8 mouse cellular contexts compared by ENCODE assay signal in the genomic region with DNA sequence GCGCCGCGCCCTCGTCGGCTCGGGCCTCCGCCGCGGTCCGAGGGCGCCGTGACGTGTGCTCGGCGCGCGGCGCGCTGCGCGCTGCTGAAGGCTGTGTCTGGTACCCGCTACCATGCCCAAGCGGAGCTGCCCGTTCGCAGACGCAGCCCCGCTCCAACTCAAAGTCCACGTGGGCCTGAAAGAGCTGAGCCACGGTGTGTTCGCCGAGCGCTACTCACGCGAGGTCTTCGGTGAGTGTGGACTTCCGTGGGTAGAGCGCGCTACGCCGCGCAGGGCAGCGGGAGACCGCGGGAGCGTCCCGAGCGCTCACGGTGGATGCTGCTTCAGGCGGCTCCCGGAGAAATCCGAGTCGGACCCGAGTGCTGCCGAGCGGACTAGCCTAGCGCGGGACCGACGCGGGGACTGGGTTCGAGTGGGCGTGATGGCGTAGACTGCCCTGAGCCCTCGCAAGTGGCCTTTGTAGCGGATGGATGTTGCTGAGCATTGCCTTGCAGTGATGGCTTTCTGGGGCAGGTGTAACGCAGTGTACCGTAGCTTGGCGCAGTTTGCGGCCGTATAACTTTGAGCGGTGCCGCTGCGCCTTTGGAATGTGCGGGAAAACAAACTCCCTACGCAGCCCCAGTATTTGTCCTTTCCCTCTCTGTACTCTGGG. TPM values are rescaled to one million over a fixed set of nuclear protein-coding genes. Genes with fewer than 3 reads are reported as not detected.
DNase-seq lines count a peak whose midpoint lies in the region; ATAC-seq and TF ChIP-seq lines count a peak whose summit lies in the region.

No protein-coding gene starts in this region.

- H3K36me3 ChIP-seq in forebrain, embryonic 10.5 days (replicated peaks): peaks cover 35% of the 10 kb centered on the region
- H3K36me3 ChIP-seq in kidney, embryonic 16.5 days (ENCODE audit: insufficient read depth, low read length): peaks cover 29% of the 10 kb centered on the region

- H3K4me3 ChIP-seq in bone marrow, adult 2 months (replicated peaks; ENCODE audit: control insufficient read depth, low read depth, low read length): peak overlapping the region; percentile 89
- peak overlapping the region; percentile 73 for H3K4me3 ChIP-seq in forebrain, embryonic 10.5 days
- peak overlapping the region; percentile 62 for H3K4me3 ChIP-seq in kidney, embryonic 16.5 days (ENCODE audit: low read length)

- under 1% methylated on average over 75 of the region's 75 CpGs for WGBS in bone marrow, adult 2 months
- WGBS in forebrain, embryonic 10.5 days: under 1% methylated on average over 75 of the region's 75 CpGs
- under 1% methylated on average over 75 of the region's 75 CpGs for WGBS in kidney, embryonic 16.5 days

- H3K9ac ChIP-seq in kidney, embryonic 16.5 days (replicated peaks; ENCODE audit: low read length): peak overlapping the region; percentile 82

- peaks cover 4% of the 10 kb centered on the region for H3K4me1 ChIP-seq in bone marrow, adult 2 months (ENCODE audit: control insufficient read depth, insufficient read depth, low read length)
- peaks cover 35% of the 10 kb centered on the region for H3K4me1 ChIP-seq in forebrain, embryonic 10.5 days
- peaks cover 20% of the 10 kb centered on the region for H3K4me1 ChIP-seq in kidney, embryonic 16.5 days (ENCODE audit: insufficient read depth, low read length)

- H3K27me3 ChIP-seq in forebrain, embryonic 10.5 days (ENCODE audit: poor library complexity, severe bottlenecking): peaks cover 7% of the 10 kb centered on the region; the same call in 1 of the 2 replicates
- no peaks in the 10 kb centered on the region for H3K27me3 ChIP-seq in kidney, embryonic 16.5 days (ENCODE audit: insufficient read depth, low read length)

- H3K9me3 ChIP-seq in forebrain, embryonic 10.5 days: no peaks in the 10 kb centered on the region
- H3K9me3 ChIP-seq in kidney, embryonic 16.5 days (ENCODE audit: low read length): no peaks in the 10 kb centered on the region

- peak; percentile 34 to 41 for DNase-seq in layer of hippocampus, postnatal 25 days (ENCODE audit: extremely low spot score in 1 of 2, low spot score in 1 of 2)
- DNase-seq in layer of hippocampus, adult 11-12 months (ENCODE audit: low spot score): no peak
- DNase-seq in forebrain, embryonic 10.5 days (ENCODE audit: extremely low spot score, low spot score): no peak
- DNase-seq in gastrocnemius, adult 18-20 months (ENCODE audit: low spot score): no peak

- ATAC-seq in kidney, embryonic 16.5 days (ENCODE audit: low FRiP score, low TSS enrichment): peak; percentile 32
- ATAC-seq in megakaryocyte-erythroid progenitor cell, adult 5-6 weeks (replicated peaks; ENCODE audit: low FRiP score, low TSS enrichment, poor library complexity, severe bottlenecking): peak; percentile 42
- no peak for ATAC-seq in CD4-positive, CD25-positive, alpha-beta regulatory T cell, adult 4 months

- no peak for TF ChIP-seq CTCF in bone marrow, adult 2 months (IDR thresholded peaks at IDR 0.05; ENCODE audit: control insufficient read depth, insufficient read depth, low read length)

- H3K27ac ChIP-seq in bone marrow, adult 2 months (ENCODE audit: control insufficient read depth, insufficient read depth, low read depth, low read length, poor library complexity): peak overlapping the region; percentile 86
- H3K27ac ChIP-seq in forebrain, embryonic 10.5 days: peak overlapping the region; percentile 94
- H3K27ac ChIP-seq in kidney, embryonic 16.5 days (ENCODE audit: low read length): peak overlapping the region; percentile 90

- TF ChIP-seq POLR2A in bone marrow, adult 2 months (IDR thresholded peaks at IDR 0.05; ENCODE audit: borderline replicate concordance, control insufficient read depth, low read depth, low read length): peak; percentile 85; the same call in 1 of the 2 replicates

- peak overlapping the region; percentile 81 for H3K4me2 ChIP-seq in kidney, embryonic 16.5 days (replicated peaks; ENCODE audit: low read depth, low read length)

RNA-seq across cellular contexts. Expression of a gene that starts 0.5 kb away (rescaled TPM):
- total RNA-seq in layer of hippocampus, postnatal 25 days (2021): 10 to 100 TPM; 20.0 to 21.9 TPM
- polyA plus RNA-seq in bone marrow, adult 2 months (2011; ENCODE audit: insufficient read depth, insufficient read length, low replicate concordance, missing spikeins): 47.7 and 81.1 TPM in 2 replicates
- polyA plus RNA-seq in forebrain, embryonic 10.5 days (2016; fragmentation: Nextera tagmentation; extraction: Ambion mirVana): 361 and 369 TPM in 2 replicates
- 273 and 296 TPM in 2 replicates for polyA plus RNA-seq in kidney, embryonic 16.5 days (2015; fragmentation: Nextera tagmentation; extraction: Ambion mirVana)
- 168 and 170 TPM in 2 replicates for total RNA-seq in megakaryocyte-erythroid progenitor cell, adult 5-6 weeks (2014; fragmentation: Nextera tagmentation)
- 169 and 202 TPM in 2 replicates for total RNA-seq in megakaryocyte-erythroid progenitor cell, adult 5-6 weeks (2017)
- polyA plus RNA-seq in CD4-positive, CD25-positive, alpha-beta regulatory T cell, adult 4 months (2017; shearing (Covaris generic)): 10 to 100 TPM; 30.9 to 37.1 TPM
- 10 to 100 TPM; 21.6 to 22.7 TPM for total RNA-seq in gastrocnemius, adult 18-20 months (2021)

RNA-seq across cellular contexts. Expression of a gene that starts 25.1 kb away (rescaled TPM):
- 10 to 100 TPM; 11.4 to 12.9 TPM for total RNA-seq in layer of hippocampus, postnatal 25 days (2021)
- polyA plus RNA-seq in bone marrow, adult 2 months (2011; ENCODE audit: insufficient read depth, insufficient read length, low replicate concordance, missing spikeins): 21.0 and 44.8 TPM in 2 replicates
- polyA plus RNA-seq in forebrain, embryonic 10.5 days (2016; fragmentation: Nextera tagmentation; extraction: Ambion mirVana): 4.9 and 6.6 TPM in 2 replicates
- 10.7 and 12.7 TPM in 2 replicates for polyA plus RNA-seq in kidney, embryonic 16.5 days (2015; fragmentation: Nextera tagmentation; extraction: Ambion mirVana)
- 3.7 and 6.2 TPM in 2 replicates for total RNA-seq in megakaryocyte-erythroid progenitor cell, adult 5-6 weeks (2014; fragmentation: Nextera tagmentation)
- total RNA-seq in megakaryocyte-erythroid progenitor cell, adult 5-6 weeks (2017): 5.0 and 5.8 TPM in 2 replicates
- 1 to 10 TPM; 2.0 to 2.3 TPM for polyA plus RNA-seq in CD4-positive, CD25-positive, alpha-beta regulatory T cell, adult 4 months (2017; shearing (Covaris generic))
- total RNA-seq in gastrocnemius, adult 18-20 months (2021): 1,000 to 10,000 TPM in 1 of 2 experiments, 100 to 1,000 TPM in 1; 975 to 1,075 TPM

RNA-seq across cellular contexts. Expression of a gene that starts 29.7 kb away (rescaled TPM):
- 100 to 1,000 TPM; 147 to 158 TPM for total RNA-seq in layer of hippocampus, postnatal 25 days (2021)
- polyA plus RNA-seq in bone marrow, adult 2 months (2011; ENCODE audit: insufficient read depth, insufficient read length, low replicate concordance, missing spikeins): 39.8 and 56.1 TPM in 2 replicates
- polyA plus RNA-seq in forebrain, embryonic 10.5 days (2016; fragmentation: Nextera tagmentation; extraction: Ambion mirVana): 39.2 and 41.9 TPM in 2 replicates
- 49.5 TPM in 2 replicates for polyA plus RNA-seq in kidney, embryonic 16.5 days (2015; fragmentation: Nextera tagmentation; extraction: Ambion mirVana)
- total RNA-seq in megakaryocyte-erythroid progenitor cell, adult 5-6 weeks (2014; fragmentation: Nextera tagmentation): 101 and 119 TPM in 2 replicates
- total RNA-seq in megakaryocyte-erythroid progenitor cell, adult 5-6 weeks (2017): 42.9 and 71.8 TPM in 2 replicates
- 10 to 100 TPM; 14.6 to 18.4 TPM for polyA plus RNA-seq in CD4-positive, CD25-positive, alpha-beta regulatory T cell, adult 4 months (2017; shearing (Covaris generic))
- 10 to 100 TPM; 44.7 to 49.5 TPM for total RNA-seq in gastrocnemius, adult 18-20 months (2021)

RNA-seq across cellular contexts. Expression of a gene that starts 33.6 kb away (rescaled TPM):
- total RNA-seq in layer of hippocampus, postnatal 25 days (2021): under 1 TPM; 0.40 to 0.76 TPM
- polyA plus RNA-seq in bone marrow, adult 2 months (2011; ENCODE audit: insufficient read depth, insufficient read length, low replicate concordance, missing spikeins): 2.6 and 5.1 TPM in 2 replicates
- polyA plus RNA-seq in forebrain, embryonic 10.5 days (2016; fragmentation: Nextera tagmentation; extraction: Ambion mirVana): 4.1 and 4.3 TPM in 2 replicates
- 6.4 and 7.0 TPM in 2 replicates for polyA plus RNA-seq in kidney, embryonic 16.5 days (2015; fragmentation: Nextera tagmentation; extraction: Ambion mirVana)
- total RNA-seq in megakaryocyte-erythroid progenitor cell, adult 5-6 weeks (2014; fragmentation: Nextera tagmentation): 0.33 and 0.67 TPM in 2 replicates
- total RNA-seq in megakaryocyte-erythroid progenitor cell, adult 5-6 weeks (2017): 0.11 and 6.8 TPM in 2 replicates
- 1 to 10 TPM; 2.8 to 2.9 TPM for polyA plus RNA-seq in CD4-positive, CD25-positive, alpha-beta regulatory T cell, adult 4 months (2017; shearing (Covaris generic))
- total RNA-seq in gastrocnemius, adult 18-20 months (2021): under 1 TPM; 0.59 to 0.90 TPM

RNA-seq across cellular contexts. Expression of a gene that starts 56.4 kb away (rescaled TPM):
- total RNA-seq in layer of hippocampus, postnatal 25 days (2021): 100 to 1,000 TPM; 116 to 146 TPM
- polyA plus RNA-seq in bone marrow, adult 2 months (2011; ENCODE audit: insufficient read depth, insufficient read length, low replicate concordance, missing spikeins): 40.0 and 82.8 TPM in 2 replicates
- 1.1 and 1.3 TPM in 2 replicates for polyA plus RNA-seq in forebrain, embryonic 10.5 days (2016; fragmentation: Nextera tagmentation; extraction: Ambion mirVana)
- 4.7 and 5.3 TPM in 2 replicates for polyA plus RNA-seq in kidney, embryonic 16.5 days (2015; fragmentation: Nextera tagmentation; extraction: Ambion mirVana)
- 10.8 and 11.3 TPM in 2 replicates for total RNA-seq in megakaryocyte-erythroid progenitor cell, adult 5-6 weeks (2014; fragmentation: Nextera tagmentation)
- 2.4 and 4.6 TPM in 2 replicates for total RNA-seq in megakaryocyte-erythroid progenitor cell, adult 5-6 weeks (2017)
- polyA plus RNA-seq in CD4-positive, CD25-positive, alpha-beta regulatory T cell, adult 4 months (2017; shearing (Covaris generic)): 10 to 100 TPM in 1 of 2 experiments, 1 to 10 TPM in 1; 9.1 to 12.2 TPM
- total RNA-seq in gastrocnemius, adult 18-20 months (2021): 10 to 100 TPM in 1 of 2 experiments, 1 to 10 TPM in 1; 7.7 to 11.0 TPM

Comparison
In these comparisons a context has a peak if more than half of its experiments do, and no peak if none do; other contexts are left out.
1. DNase-seq: peak in layer of hippocampus, postnatal 25 days (2 of 2); none in layer of hippocampus, adult 11-12 months (single experiment), forebrain, embryonic 10.5 days (single experiment) and gastrocnemius, adult 18-20 months (single experiment).
2. Peak in every context shown above with its lines, with median percentiles within 50 percentile points of each other: H3K27ac ChIP-seq and H3K4me3 ChIP-seq.